Mouse (Mus musculus) C2C12 (cell line): ENCODE measurements around the gene Olfr199.

Source experiments
- CTCF ChIP-seq: IDR thresholded peaks from one replicate; pipeline ENCODE4 v1.5.1; 2011; ENCODE audit not compliant: control insufficient read depth, insufficient read depth, insufficient read length
- MAX ChIP-seq: IDR thresholded peaks from one replicate; pipeline ENCODE4 v1.6.1; 2011; ENCODE audit warnings: mild to moderate bottlenecking, control low read depth
- USF1 ChIP-seq: IDR thresholded peaks from one replicate; pipeline ENCODE4 v1.6.1; 2011; ENCODE audit warnings: low read depth, mild to moderate bottlenecking, control low read depth, moderate library complexity

GRCm38 (mm10) chr16:59170354-59170753 is 49.2 kb downstream of the Olfr199 start, which contains the start of gene Olfr196:
- no peak for TF ChIP-seq CTCF
- no peak for TF ChIP-seq MAX
- no peak for TF ChIP-seq USF1
